Mouse (Mus musculus): Measurements from ENCODE around the gene Kcnmb4.

Kcnmb4 gene

DNA sequence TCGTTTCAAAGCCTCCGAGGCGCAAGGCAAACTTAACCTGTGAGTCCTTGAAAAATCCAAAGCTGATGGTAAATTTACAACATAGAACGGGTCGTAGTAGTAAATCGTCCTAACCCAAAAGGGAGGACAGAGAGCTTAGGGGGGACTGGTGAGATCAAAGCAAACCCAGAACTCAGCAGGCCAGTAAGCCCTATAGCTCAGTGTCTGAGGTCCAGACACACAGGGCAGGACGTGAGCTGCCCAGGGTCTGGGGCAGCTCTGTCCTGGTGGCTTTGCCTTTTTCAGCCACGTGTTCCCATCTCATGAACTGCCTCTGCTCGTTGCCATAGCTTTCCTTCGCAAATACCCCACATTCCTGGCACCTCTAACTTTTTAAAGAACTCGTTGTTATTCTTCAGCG is 75.7 kb downstream of the Kcnmb4 start:
- DNase-seq: no peak

DNA sequence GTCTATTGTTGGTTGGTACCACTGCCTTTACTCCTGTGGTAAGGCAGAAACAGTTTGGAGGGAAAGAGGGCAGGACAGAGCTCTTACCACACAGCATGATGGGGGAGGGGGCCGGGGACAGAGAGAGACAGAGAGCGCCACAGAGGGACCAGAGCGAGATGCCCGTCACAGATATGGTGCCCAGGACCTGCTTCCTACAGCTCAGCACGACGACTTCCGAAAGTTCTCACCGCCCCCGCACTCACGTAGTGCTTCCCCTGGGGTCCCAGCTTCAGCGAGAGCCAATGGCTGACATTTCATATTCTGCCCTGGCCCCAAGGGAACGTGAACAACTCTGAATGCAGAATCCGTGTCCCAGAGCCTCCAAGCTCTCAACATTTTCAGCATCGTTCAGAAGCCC is 76.1 kb downstream of the Kcnmb4 start:
- DNase-seq: no peak

DNA sequence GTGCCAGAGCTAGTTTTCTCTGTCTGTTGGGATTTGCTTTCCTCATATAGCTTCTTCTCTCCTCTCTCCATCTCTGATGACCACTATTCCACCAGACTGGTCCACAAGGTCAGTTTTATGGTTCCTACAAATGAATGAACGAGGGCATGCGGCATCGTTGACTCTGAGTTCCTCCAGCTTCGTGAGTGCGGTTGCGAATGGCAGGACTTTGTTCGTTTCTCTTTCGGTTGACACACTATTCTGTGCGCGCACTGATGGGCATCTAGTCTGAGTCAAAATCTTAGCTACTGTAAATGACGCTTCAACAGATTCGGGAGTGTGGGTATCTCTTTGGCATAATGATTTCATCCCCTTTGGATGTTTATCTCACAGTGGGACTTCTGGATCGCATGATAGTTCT is 76.7 kb downstream of the Kcnmb4 start:
- no peak for DNase-seq

DNA sequence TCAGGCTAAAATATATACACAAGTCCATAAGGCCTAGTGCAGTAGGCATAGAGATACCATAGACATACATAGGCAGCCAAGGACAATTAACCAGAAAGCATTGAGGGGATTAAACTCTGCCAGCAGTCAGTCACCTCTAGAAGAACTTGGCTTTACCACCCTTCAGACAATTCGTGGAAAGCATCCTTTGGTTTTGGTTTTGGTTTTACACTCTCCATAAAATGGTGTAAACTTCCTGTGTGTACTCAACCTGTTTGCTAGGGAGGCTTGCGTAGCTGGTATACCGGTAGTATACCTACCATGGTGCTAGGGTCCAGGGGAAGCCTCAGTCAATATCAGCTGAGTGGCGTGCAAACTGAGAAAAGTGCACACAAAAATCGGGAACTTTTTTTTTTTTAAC is 77.4 kb downstream of the Kcnmb4 start:
- no peak for DNase-seq

DNA sequence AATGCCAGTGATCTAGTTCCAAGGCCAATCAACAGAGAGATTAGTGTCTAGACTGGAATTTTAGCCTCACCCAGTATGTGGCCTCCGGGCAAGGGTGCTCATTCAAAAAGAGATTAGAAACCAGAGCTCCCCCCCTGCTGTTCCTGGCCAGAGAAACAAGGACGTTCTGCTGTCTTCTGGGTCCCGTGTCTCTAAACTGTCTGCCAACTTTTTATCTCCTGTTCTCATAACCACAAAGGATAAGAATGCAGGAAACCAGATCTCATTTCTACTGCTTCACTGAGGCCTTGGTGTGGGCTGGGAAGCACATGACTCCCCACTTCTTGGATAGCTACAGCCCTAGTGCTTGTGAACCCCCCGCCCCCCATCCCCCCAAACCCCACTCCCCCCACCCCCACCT is 79.1 kb downstream of the Kcnmb4 start:
- no peak for DNase-seq

DNA sequence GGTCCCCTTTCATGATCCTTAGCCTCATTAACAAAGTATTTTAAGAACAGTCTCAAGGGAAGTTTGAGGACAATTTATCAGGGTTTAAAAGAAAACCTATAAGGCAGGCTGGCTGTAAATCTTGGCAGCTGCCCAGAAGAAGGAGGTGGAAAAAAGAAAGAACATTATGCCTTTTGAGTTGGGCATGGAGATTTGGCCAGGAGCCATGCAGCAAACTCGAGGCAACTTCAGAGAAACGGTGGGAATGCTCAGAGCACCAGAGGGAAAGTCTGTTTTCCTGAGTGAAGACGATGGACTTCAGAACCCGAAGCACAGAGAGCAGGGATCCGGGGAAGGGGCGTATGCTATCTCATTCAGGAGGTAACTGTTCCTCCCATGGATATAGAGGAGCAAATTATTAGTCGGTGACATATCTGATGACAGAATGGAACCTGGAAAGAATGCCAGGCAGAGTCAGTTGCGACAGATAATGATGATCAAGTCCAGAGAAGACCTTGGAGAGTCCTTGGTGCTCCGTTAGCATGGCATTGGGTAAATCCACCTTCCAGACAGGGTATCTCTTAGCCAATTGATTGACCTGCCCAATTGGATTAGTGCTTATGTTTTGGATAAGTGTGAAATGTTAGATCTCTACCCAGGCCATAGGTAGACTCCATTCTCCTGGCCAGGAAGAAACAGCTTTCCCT is 79.7 kb downstream of the Kcnmb4 start:
- no peak for DNase-seq

DNA sequence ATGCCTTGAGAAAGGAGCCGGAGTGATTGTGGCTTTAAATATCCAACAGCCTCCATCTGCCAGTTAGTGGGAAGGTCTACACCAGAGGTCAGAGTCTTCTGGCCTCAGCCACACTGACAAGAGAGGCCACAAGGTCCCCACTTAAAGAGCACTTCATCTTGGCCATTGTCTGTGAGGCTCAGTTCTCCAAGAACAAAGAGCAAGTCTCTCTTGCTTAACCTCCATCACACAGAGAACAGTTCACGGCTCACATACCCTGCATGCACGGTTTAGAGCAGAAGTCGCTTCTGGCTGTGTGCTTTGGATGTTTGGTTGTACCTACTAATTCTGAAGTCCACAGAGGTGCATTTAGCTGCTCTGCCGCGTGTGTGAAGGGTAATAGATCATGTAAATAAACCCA is 84.8 kb downstream of the Kcnmb4 start:
- DNase-seq: no peak

DNA sequence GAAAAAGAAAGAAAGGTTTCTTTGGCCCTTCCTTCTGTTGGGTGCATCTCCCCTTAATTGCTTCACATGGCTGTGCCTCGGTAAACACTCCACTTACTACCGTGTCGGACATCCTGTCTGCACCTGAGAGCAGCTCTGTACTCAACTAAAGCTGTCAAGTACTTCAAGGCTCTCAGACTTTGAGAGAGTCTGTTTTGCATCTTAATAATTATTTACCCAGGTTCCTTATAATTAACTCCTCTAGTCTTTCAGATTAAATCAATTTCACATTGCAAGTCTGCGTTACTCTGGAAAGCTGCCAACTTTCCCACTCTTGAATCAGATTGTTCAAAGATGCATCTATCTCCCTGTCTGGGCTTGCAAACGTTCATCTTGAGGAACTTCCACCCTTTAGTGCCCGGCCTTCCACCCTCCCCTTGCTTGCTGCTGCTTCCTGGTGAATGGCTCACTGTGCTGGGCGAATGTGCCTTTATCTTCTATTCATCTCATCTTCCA is 87.2 kb downstream of the Kcnmb4 start:
- DNase-seq: no peak

DNA sequence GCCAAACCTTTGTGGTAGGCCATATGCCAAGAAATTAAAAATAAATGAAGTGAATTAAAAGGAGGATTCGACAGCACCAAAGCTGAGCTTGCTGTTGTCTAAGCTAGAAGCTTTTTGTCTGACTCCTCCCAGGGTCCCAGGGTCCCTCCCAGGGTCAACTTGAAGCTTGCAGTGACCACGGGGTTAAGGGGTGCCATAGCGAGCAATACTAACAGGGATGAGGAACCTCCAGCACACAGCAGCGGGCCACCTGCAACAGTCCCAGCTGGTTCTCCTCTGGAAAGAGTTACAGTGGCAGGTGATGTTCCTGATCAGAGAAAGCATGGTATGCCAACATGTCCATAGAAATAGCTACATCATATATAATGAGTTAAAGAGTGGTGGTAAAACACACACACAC is 89.3 kb downstream of the Kcnmb4 start:
- no peak for DNase-seq

DNA sequence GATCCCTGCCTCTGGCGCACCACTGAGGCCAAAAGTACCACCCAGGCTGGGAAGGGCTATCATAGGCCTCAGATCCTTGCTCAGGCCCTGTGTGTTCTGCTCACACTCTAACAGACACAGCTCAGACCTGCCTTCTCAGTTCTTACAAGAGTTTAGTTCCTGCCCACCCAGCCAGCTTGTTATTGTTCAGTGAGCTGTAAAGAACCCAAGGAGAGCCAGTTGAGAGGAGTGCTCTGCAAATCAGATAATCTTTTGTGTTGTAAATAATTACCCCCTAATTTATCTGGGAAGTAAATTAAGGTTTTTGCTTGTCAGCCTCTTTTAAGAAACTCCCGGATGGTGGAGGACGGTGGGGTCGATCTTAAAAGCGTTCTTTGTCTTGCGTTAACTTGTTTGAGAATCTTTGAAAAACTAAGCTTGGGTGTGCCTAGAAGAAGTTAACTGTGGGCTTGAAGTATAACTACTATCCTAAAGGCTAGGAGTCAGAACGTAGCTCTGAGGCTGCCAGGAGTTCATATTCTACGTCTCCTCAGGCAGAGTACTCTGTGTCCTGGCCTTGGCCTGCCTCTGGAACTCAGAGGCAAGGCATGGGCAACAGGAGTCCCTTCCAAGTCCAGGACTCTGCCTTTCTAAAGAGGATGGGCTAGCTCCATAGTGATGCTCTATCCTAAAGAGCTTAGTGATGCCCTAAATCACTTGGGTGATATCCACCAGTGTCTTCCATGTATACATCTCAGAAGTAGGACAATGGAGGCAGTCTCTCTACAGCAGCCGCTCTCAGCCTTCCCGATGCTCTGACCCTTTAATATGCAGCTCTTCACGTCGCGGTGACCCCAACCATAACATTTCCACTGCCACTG is 90.6 kb downstream of the Kcnmb4 start:
- DNase-seq: no peak

DNA sequence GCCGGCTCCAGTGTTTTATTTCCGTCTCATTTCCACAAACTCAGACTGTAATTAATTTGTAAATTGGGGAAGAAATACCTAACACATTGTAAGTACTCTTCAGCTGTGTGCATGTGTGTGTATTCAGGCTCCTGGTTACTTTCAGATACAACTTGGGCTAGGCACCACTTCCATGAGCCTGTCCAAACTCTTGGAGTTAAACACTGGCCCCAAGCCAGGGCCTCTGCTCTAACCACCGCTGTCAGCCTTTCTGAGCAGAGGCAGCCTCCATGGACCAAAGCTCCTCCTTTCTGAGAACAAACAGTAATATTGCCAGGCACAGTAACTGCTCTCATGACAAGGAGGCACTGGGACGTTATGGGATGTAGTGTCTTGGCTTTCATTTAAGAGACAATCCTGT is 96.8 kb downstream of the Kcnmb4 start:
- no peak for DNase-seq

DNA sequence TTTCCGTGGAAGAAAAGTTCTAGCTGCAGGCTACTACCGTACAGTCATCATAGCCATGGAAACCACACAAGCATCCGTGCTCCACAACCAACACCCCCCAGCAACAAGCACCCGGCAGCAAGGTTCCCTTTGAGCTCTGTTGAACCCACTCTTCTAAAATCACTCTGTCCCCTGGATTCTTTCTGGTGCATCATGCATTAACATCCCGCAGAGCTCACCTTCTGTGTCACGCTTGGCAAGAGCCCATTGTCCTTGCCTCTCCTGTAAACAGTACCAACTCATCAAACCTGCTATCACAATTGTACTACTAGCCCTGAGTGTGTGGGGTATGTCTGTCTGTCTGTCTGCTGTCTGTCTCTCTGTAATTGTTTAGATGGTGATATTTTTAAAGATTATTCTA is 99.6 kb downstream of the Kcnmb4 start:
- DNase-seq: peak; percentile 87

DNA sequence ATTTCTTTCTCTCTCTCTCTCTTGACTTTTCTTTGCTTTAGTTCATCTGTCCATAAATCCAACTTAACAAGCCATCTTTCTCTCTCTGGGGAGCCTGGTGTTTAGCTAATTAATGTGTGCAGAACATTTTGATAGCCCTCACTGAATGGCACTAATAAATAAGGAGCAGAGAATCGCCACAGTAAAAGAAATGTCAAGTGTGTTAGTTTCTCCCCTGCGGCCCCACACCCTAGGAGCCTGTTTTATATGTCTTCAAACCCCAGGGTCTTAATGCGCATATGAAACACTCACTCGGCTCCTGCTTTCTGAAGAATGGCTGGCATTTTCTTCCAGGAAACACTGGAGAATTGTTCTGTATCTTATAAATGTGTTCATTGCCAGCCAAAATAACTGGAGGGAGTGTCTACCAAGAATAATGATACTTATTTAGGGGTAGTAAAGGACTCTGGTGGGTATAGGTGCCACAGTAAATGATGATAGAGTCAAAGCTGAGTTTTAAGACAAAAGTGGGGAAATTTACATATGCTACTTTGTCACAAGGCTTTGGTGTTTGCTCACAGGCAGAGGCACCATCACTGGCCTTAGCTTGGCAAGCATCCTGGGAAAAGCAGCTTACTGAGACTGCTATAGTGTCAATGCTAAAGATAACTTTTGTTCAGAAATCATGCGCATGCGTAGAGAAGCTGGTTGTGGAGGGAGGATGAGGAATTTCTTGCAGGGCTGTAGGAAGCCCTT is 102.5 kb downstream of the Kcnmb4 start:
- no peak for DNase-seq

Data from cerebellum, adult 9-10 months (tissue).